Mouse (Mus musculus): ENCODE measurements around the gene Wnk3.

GRCm38 (mm10) chrX:151197778-151198177 is at the start of gene Wnk3:
- no peak for TF ChIP-seq CTCF (IDR thresholded peaks at IDR 0.05; ENCODE audit: insufficient read depth, low read length)
- TF ChIP-seq POLR2A (IDR thresholded peaks at IDR 0.05; ENCODE audit: borderline replicate concordance, extremely low read depth, low read depth, low read length) = no peak

Measured in lung, adult 2 months (tissue).